Mouse (Mus musculus): ENCODE measurements around the gene Alg13.

Alg13 gene

GRCm38 (mm10) chrX:144317548-144318163 is at the start of gene Alg13:
Gene Alg13 (plus strand): TSS chrX:144317804.
- DNase-seq (ENCODE audit: low read depth, low spot score): peak; percentile 37

- DNase-seq (ENCODE audit: low read depth, low spot score): no peak
Measured at GRCm38 (mm10) chrX:144268606-144269005, 49.0 kb upstream of the Alg13 start.

- DNase-seq (ENCODE audit: low read depth, low spot score): no peak
Measured at GRCm38 (mm10) chrX:144301476-144301875, 16.1 kb upstream of the Alg13 start.

- DNase-seq (ENCODE audit: low read depth, low spot score): no peak
Measured at GRCm38 (mm10) chrX:144305659-144306058, 11.9 kb upstream of the Alg13 start.

GRCm38 (mm10) chrX:144314041-144314440 is 3.6 kb upstream of the Alg13 start:
- DNase-seq (ENCODE audit: low read depth, low spot score): no peak

- no peak for DNase-seq (ENCODE audit: low read depth, low spot score)
Measured at GRCm38 (mm10) chrX:144315028-144315427, 2.6 kb upstream of the Alg13 start.

GRCm38 (mm10) chrX:144316004-144316403 is 1.6 kb upstream of the Alg13 start:
- no peak for DNase-seq (ENCODE audit: low read depth, low spot score)

GRCm38 (mm10) chrX:144318164-144318979 is 768 bp downstream of the Alg13 start:
- peak; percentile 16 for DNase-seq (ENCODE audit: low read depth, low spot score)

GRCm38 (mm10) chrX:144319366-144319765 is 1.8 kb downstream of the Alg13 start:
- DNase-seq (ENCODE audit: low read depth, low spot score): no peak

GRCm38 (mm10) chrX:144325375-144325774 is 7.8 kb downstream of the Alg13 start:
- DNase-seq (ENCODE audit: low read depth, low spot score): no peak

GRCm38 (mm10) chrX:144335332-144336015 is 17.9 kb downstream of the Alg13 start:
- DNase-seq (ENCODE audit: low read depth, low spot score): no peak

GRCm38 (mm10) chrX:144337938-144338337 is 20.3 kb downstream of the Alg13 start:
- DNase-seq (ENCODE audit: low read depth, low spot score): no peak

- no peak for DNase-seq (ENCODE audit: low read depth, low spot score)
Measured at GRCm38 (mm10) chrX:144338355-144338754, 20.8 kb downstream of the Alg13 start.

- no peak for DNase-seq (ENCODE audit: low read depth, low spot score)
Measured at GRCm38 (mm10) chrX:144374196-144374595, 56.6 kb downstream of the Alg13 start.

GRCm38 (mm10) chrX:144403526-144403925 is 85.9 kb downstream of the Alg13 start:
- no peak for DNase-seq (ENCODE audit: low read depth, low spot score)

- DNase-seq (ENCODE audit: low read depth, low spot score): no peak
Measured at GRCm38 (mm10) chrX:144408036-144408435, 90.4 kb downstream of the Alg13 start.

GRCm38 (mm10) chrX:144420259-144420658 is 102.7 kb downstream of the Alg13 start:
- DNase-seq (ENCODE audit: low read depth, low spot score): no peak

GRCm38 (mm10) chrX:144421091-144421490 is 103.5 kb downstream of the Alg13 start:
- DNase-seq (ENCODE audit: low read depth, low spot score): no peak

GRCm38 (mm10) chrX:144423848-144424247 is 106.2 kb downstream of the Alg13 start:
- DNase-seq (ENCODE audit: low read depth, low spot score): no peak

Data from c-Kit-negative CD71-positive TER-119-positive erythroid progenitor cells, embryonic 14.5 days (primary cell).